Mouse (Mus musculus) MEL (cell line): ENCODE measurements around the gene Olfr764-ps1. TPM values are rescaled to one million over a fixed set of nuclear protein-coding genes. Genes with fewer than 3 reads are reported as not detected.
"Not testable (repeated sequence)": the region's sequence is repeated elsewhere in the genome, so short reads cannot be mapped to it uniquely, and the experiment has no call there.

Source experiments
- DNase-seq: peaks from one replicate; pipeline ENCODE4 v3.0.0; 2011; ENCODE audit warnings: low read depth, low spot score
- H3K27ac ChIP-seq: 2 replicates; pipeline ENCODE4 v1.5.1; 2012; ENCODE audit warnings: low read depth, mild to moderate bottlenecking, control low read depth, low read length, moderate library complexity; ENCODE audit not compliant: control insufficient read depth
- H3K27me3 ChIP-seq, 2 experiments: fragments of 150-350 bp in 1 of 2; sonication (generic) in 1 of 2; 2 replicates each; pipeline ENCODE4 v1.6.1; 2012; ENCODE audit warnings: low read length in 2 of 2, mild to moderate bottlenecking in 2 of 2, improper control_type of control experiment in 1 of 2, moderate library complexity in 1 of 2; ENCODE audit not compliant: insufficient read depth in 2 of 2, control insufficient read depth in 1 of 2
- H3K36me3 ChIP-seq, 2 experiments: 2 replicates each; pipeline ENCODE4 v1.6.1; 2012 to 2014; ENCODE audit warnings: low read length in 2 of 2, improper control_type of control experiment in 1 of 2, inconsistent platforms in 1 of 2, mild to moderate bottlenecking in 1 of 2; ENCODE audit not compliant: insufficient read depth in 2 of 2, control insufficient read depth in 1 of 2
- H3K4me1 ChIP-seq, 2 experiments: fragments of 150-350 bp in 1 of 2; sonication (generic) in 1 of 2; 2 replicates each; pipeline ENCODE4 v1.6.1; 2012; ENCODE audit warnings: low read length in 2 of 2, improper control_type of control experiment in 1 of 2, mild to moderate bottlenecking in 1 of 2; ENCODE audit not compliant: insufficient read depth in 2 of 2, control insufficient read depth in 1 of 2
- H3K4me3 ChIP-seq, 2 experiments: fragments of 150-350 bp in 1 of 2; sonication (generic) in 1 of 2; 2 replicates each; pipeline ENCODE4 v1.5.1; 2012; ENCODE audit warnings: low read depth in 2 of 2, low read length in 2 of 2, mild to moderate bottlenecking in 2 of 2, moderate library complexity in 2 of 2, control low read depth in 1 of 2, improper control_type of control experiment in 1 of 2; ENCODE audit not compliant: control insufficient read depth in 1 of 2, insufficient read depth in 1 of 2
- H3K79me2 ChIP-seq: 2 replicates; pipeline ENCODE4 v1.6.1; 2012; ENCODE audit warnings: mild to moderate bottlenecking, low read length, moderate library complexity; ENCODE audit not compliant: control insufficient read depth, poor library complexity, insufficient read depth
- H3K9ac ChIP-seq: 2 replicates; pipeline ENCODE4 v1.6.1; 2012; ENCODE audit warnings: low read depth, mild to moderate bottlenecking, control low read depth, low read length, moderate library complexity; ENCODE audit not compliant: control insufficient read depth, poor library complexity, severe bottlenecking
- H3K9me3 ChIP-seq: fragments of 150-350 bp; sonication (generic); replicated peaks from 2 replicates; pipeline ENCODE4 v1.6.1; 2012; ENCODE audit warnings: mild to moderate bottlenecking, low read length, improper control_type of control experiment, moderate library complexity; ENCODE audit not compliant: insufficient read depth
- E2F4 ChIP-seq: IDR thresholded peaks from 2 replicates; pipeline ENCODE4 v1.6.1; 2011; ENCODE audit warnings: low read depth, low read length, improper control_type of control experiment, borderline replicate concordance
- EP300 ChIP-seq, 2 experiments: IDR thresholded peaks; 2 replicates each; pipeline ENCODE4 v1.6.1; 2011; ENCODE audit warnings: improper control_type of control experiment in 2 of 2, low read length in 2 of 2, low read depth in 1 of 2, mild to moderate bottlenecking in 1 of 2
- HCFC1 ChIP-seq: IDR thresholded peaks from 2 replicates; pipeline ENCODE4 v1.6.1; 2012; ENCODE audit warnings: low read depth, mild to moderate bottlenecking, inconsistent platforms, low read length, improper control_type of control experiment, moderate library complexity
- MAX ChIP-seq: IDR thresholded peaks from 2 replicates; pipeline ENCODE4 v1.6.1; 2011; ENCODE audit warnings: low read length, improper control_type of control experiment
- MEF2A ChIP-seq: IDR thresholded peaks from 2 replicates; pipeline ENCODE4 v1.6.1; 2014; ENCODE audit warnings: low read depth, mild to moderate bottlenecking, inconsistent platforms, low read length, improper control_type of control experiment; ENCODE audit not compliant: poor library complexity, insufficient replicate concordance, severe bottlenecking; ENCODE audit errors: extremely low read depth
- MXI1 ChIP-seq: IDR thresholded peaks from 2 replicates; pipeline ENCODE4 v1.6.1; 2011; ENCODE audit warnings: mild to moderate bottlenecking, low read depth, low read length, improper control_type of control experiment
- NELFE ChIP-seq: IDR thresholded peaks from 2 replicates; pipeline ENCODE4 v1.6.1; 2011; ENCODE audit warnings: low read depth, low read length, improper control_type of control experiment
- NRF1 ChIP-seq: IDR thresholded peaks from 2 replicates; pipeline ENCODE4 v1.6.1; 2014; ENCODE audit warnings: low read depth, mild to moderate bottlenecking, inconsistent platforms, low read length, improper control_type of control experiment, moderate library complexity; ENCODE audit not compliant: poor library complexity, insufficient read depth, severe bottlenecking
- POLR2AphosphoS2 ChIP-seq: IDR thresholded peaks from 2 replicates; pipeline ENCODE4 v1.6.1; 2011; ENCODE audit warnings: low read length, improper control_type of control experiment
- POLR2AphosphoS5 ChIP-seq: IDR thresholded peaks from 2 replicates; pipeline ENCODE4 v1.6.1; 2012; ENCODE audit warnings: low read depth, borderline replicate concordance, mild to moderate bottlenecking, inconsistent platforms, low read length, moderate library complexity, mixed read lengths
- RAD21 ChIP-seq: IDR thresholded peaks from 2 replicates; pipeline ENCODE4 v1.6.1; 2011; ENCODE audit warnings: mild to moderate bottlenecking, low read depth, low read length, improper control_type of control experiment
- TBP ChIP-seq: IDR thresholded peaks from 2 replicates; pipeline ENCODE4 v1.8.0; 2011; ENCODE audit warnings: low read depth, low read length, improper control_type of control experiment
- TCF12 ChIP-seq: IDR thresholded peaks from 2 replicates; pipeline ENCODE4 v1.6.1; 2014; ENCODE audit warnings: low read depth, mild to moderate bottlenecking, inconsistent platforms, low read length, improper control_type of control experiment, moderate library complexity
- USF1 ChIP-seq: IDR thresholded peaks from 2 replicates; pipeline ENCODE4 v1.6.1; 2014; ENCODE audit warnings: low read depth, mild to moderate bottlenecking, inconsistent platforms, low read length, improper control_type of control experiment, moderate library complexity
- USF2 ChIP-seq, 2 experiments: IDR thresholded peaks; 2 replicates each; pipeline ENCODE4 v1.6.1; 2011 to 2012; ENCODE audit warnings: improper control_type of control experiment in 2 of 2, low read length in 2 of 2, borderline replicate concordance in 1 of 2, inconsistent platforms in 1 of 2, low read depth in 1 of 2, mild to moderate bottlenecking in 1 of 2; ENCODE audit not compliant: insufficient read depth in 1 of 2
- ZC3H11A ChIP-seq: IDR thresholded peaks from 2 replicates; pipeline ENCODE4 v1.6.1; 2012; ENCODE audit warnings: low read depth, mild to moderate bottlenecking, inconsistent platforms, low read length, improper control_type of control experiment
- ZMIZ1 ChIP-seq: IDR thresholded peaks from 2 replicates; pipeline ENCODE4 v1.6.1; 2012; ENCODE audit warnings: low read depth, mild to moderate bottlenecking, inconsistent platforms, low read length, improper control_type of control experiment, moderate library complexity
- ZNF384 ChIP-seq: IDR thresholded peaks from 2 replicates; pipeline ENCODE4 v1.6.1; 2012; ENCODE audit warnings: low read depth, mild to moderate bottlenecking, inconsistent platforms, low read length, improper control_type of control experiment
- polyA plus RNA-seq, 2 experiments: library from polyadenylated mRNA; stranded (reverse) in 1 of 2; unstranded in 1 of 2; fragments of >175 nt in 1 of 2; fragments of >200 nt in 1 of 2; gene quantifications; 2 replicates each; pipeline versions ENCODE4 v1.2.1 to v1.2.4; 2012; ENCODE audit warnings: low replicate concordance in 2 of 2, low read depth in 1 of 2; ENCODE audit not compliant: insufficient read length in 2 of 2, insufficient read depth in 1 of 2, missing spikeins in 1 of 2
- total RNA-seq: library from RNA; depleted of rRNA; stranded (reverse); fragments of 300-350 nt; gene quantifications from 2 replicates; pipeline ENCODE4 v1.2.3, GENCODE M21; 2012; rRNA removed

The Olfr764-ps1 gene
- total RNA-seq = not detected in 2 replicates
- polyA plus RNA-seq = not detected

DNA sequence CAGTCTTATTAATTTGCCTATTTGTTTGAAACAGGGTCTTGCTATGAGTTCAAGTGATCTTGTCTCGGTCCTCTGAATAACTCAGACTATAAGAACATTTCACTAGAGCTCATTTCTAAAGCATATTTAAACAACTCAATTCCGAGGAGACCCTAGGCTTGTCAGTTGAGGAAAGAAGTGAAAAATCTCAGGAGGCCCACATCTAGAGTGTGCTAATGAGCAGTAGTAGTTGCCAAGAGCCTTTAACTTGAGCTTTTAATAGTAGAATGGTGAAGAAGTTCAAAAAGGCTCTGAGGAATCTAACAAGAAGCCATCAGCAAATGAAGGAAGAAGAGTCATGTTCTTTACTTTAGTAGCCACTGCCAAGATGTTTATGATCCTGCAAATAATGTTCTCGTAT lies at the start of gene Olfr764-ps1:
Gene Olfr764-ps1 (minus strand): TSS at position 101 of the 400 bp plus-strand sequence.
- H3K9me3 ChIP-seq = no peaks in the 10 kb centered on the region
- H3K27ac ChIP-seq = no peak within 1 kb of the TSS
- H3K27me3 ChIP-seq = no peaks in the 10 kb centered on the region
- H3K4me3 ChIP-seq = no peak within 1 kb of the TSS
- H3K79me2 ChIP-seq = no peaks in the 10 kb centered on the region
- TF ChIP-seq POLR2AphosphoS2 (no peak), NELFE (no peak), MEF2A (no peak), TCF12 (no peak), RAD21 (no peak), USF1 (no peak), POLR2AphosphoS5 (no peak), USF2 (IDR thresholded peaks at IDR 0.05; ENCODE audit: borderline replicate concordance in 1 of 2, insufficient read depth in 1 of 2, low read depth in 1 of 2, low read length in 2 of 2) (no peak), HCFC1 (no peak), MAX (no peak), ZMIZ1 (no peak), NRF1 (no peak), E2F4 (no peak), ZNF384 (no peak), ZC3H11A (no peak), MXI1 (no peak), TBP (no peak), EP300 (IDR thresholded peaks at IDR 0.05; ENCODE audit: low read depth in 1 of 2, low read length in 2 of 2) (no peak)
- TF ChIP-seq, all 39 proteins: peak for 0
- no peaks in the 10 kb centered on the region for H3K36me3 ChIP-seq
- DNase-seq = no peak
- no peak within 1 kb of the TSS for H3K9ac ChIP-seq
- H3K4me1 ChIP-seq = no peaks in the 10 kb centered on the region

DNA sequence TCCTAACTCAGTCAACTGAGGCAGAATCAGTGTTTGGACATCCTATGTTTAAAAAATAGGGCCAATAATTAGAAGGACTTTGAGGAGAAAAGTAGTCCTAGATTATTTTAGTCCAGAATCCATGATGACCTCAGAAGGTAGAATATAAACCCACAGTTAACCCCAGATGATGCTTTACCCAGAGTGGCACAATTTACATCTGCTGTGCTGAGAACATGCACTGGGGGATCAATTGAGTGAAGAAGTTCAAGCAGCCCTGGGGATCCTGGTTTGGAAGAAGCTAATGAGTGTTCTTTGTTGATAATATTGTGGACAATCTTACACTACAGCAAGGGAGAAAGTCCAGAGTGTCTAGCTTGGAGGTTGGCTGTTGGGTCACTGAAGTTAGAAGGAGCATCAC lies 43.1 kb upstream of the Olfr764-ps1 start, which contains the start of gene Olfr767:
Gene Olfr767 (minus strand): TSS at position 101 of the 400 bp plus-strand sequence.
- not testable (repeated sequence) for H3K4me1 ChIP-seq, H3K36me3 ChIP-seq, H3K27me3 ChIP-seq, H3K79me2 ChIP-seq, H3K9me3 ChIP-seq, H3K9ac ChIP-seq, H3K27ac ChIP-seq, H3K4me3 ChIP-seq, DNase-seq
